Mouse (Mus musculus) liver, embryonic 14.5 days (tissue): ENCODE data around the gene Pappa.

Source experiments
- CTCF ChIP-seq: IDR thresholded peaks from 2 replicates; pipeline ENCODE4 v1.5.1; 2016; ENCODE audit warnings: antibody characterized with exemption, low read depth, control low read depth
- EP300 ChIP-seq: IDR thresholded peaks from 2 replicates; pipeline ENCODE4 v1.6.1; 2016; ENCODE audit warnings: antibody characterized with exemption, low read depth

GRCm38 (mm10) chr4:65300431-65300830, 176.5 kb downstream of the Pappa start:
- TF ChIP-seq EP300 = no peak
- no peak for TF ChIP-seq CTCF
